Mouse (Mus musculus) embryonic facial prominence, embryonic 10.5 days (tissue): ENCODE measurements around the gene Cnr2. TPM values are rescaled to one million over a fixed set of nuclear protein-coding genes. Genes with fewer than 3 reads are reported as not detected.
A peak's percentile ranks its signal among the peaks of the same experiment; 100 is the strongest.
"Not testable (repeated sequence)": the region's sequence is repeated elsewhere in the genome, so short reads cannot be mapped to it uniquely, and the experiment has no call there.

ENCODE experiments used
- DNase-seq: peaks from one replicate; pipeline ENCODE4 v3.0.0-alpha.2; 2017; ENCODE audit warnings: low spot score
- H3K27ac ChIP-seq: fragments of 300-500 bp; sonication (generic); replicated peaks from 2 replicates; pipeline ENCODE4 v1.5.1; 2016; ENCODE audit warnings: mild to moderate bottlenecking
- H3K27me3 ChIP-seq: fragments of 300-500 bp; sonication (generic); replicated peaks from 2 replicates; pipeline ENCODE4 v1.6.1; 2016; ENCODE audit warnings: low read depth, mild to moderate bottlenecking; ENCODE audit not compliant: poor library complexity, severe bottlenecking
- H3K36me3 ChIP-seq: fragments of 300-500 bp; sonication (generic); replicated peaks from 2 replicates; pipeline ENCODE4 v1.6.1; 2016; ENCODE audit warnings: mild to moderate bottlenecking, moderate library complexity
- H3K4me1 ChIP-seq: fragments of 300-500 bp; sonication (generic); 2 replicates; pipeline ENCODE4 v1.6.1; 2016
- H3K4me3 ChIP-seq: fragments of 300-500 bp; sonication (generic); 2 replicates; pipeline ENCODE4 v1.5.1; 2016; ENCODE audit warnings: mild to moderate bottlenecking, moderate library complexity
- H3K9me3 ChIP-seq: fragments of 300-500 bp; sonication (generic); 2 replicates; pipeline ENCODE4 v1.6.1; 2016; ENCODE audit warnings: mild to moderate bottlenecking
- WGBS: fragments of 180-500 bp; shearing (Covaris S2); methylation state at CpG from one replicate; pipeline ENCODE4 v1.1.7; 2016; 5-methylcytosine and 5-hydroxymethylcytosine counted together
- polyA plus RNA-seq: library from polyadenylated mRNA; unstranded; fragments of >200 nt; fragmentation: Nextera tagmentation; extraction: Ambion mirVana; gene quantifications from 2 replicates; pipeline ENCODE4 v1.2.1, GENCODE M21; 2016

Cnr2 gene
- polyA plus RNA-seq, 1 experiment from 2014 or later, result 0.15 TPM

DNA sequence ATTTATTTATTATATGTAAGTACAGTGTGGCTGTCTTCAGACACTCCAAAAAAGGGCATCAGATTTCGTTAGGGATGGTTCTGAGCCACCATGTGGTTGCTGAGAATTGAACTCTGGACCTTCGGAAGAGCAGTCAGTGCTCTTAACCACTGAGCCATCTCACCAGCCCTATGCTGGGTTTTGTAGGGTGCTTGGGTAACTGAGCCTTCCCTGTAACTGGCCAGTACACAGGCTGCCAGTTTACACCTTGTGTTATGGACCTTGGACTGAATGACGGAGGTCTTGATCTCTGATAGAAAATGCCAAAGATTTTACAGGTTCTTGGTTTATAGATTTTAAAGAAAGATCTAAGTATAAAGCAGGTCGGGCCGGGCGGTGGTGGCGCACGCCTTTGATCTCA is 35.0 kb downstream of the Cnr2 start:
- peaks cover 4% of the 10 kb centered on the region for H3K4me1 ChIP-seq
- peaks cover 51% of the 10 kb centered on the region for H3K36me3 ChIP-seq
- 93% methylated on average over 8 of the region's 8 CpGs for WGBS
- H3K9me3 ChIP-seq, result no peaks in the 10 kb centered on the region
- H3K27me3 ChIP-seq, result no peaks in the 10 kb centered on the region
- H3K4me3 ChIP-seq, result no peak overlapping the region
- no peak for DNase-seq
- no peak overlapping the region for H3K27ac ChIP-seq

DNA sequence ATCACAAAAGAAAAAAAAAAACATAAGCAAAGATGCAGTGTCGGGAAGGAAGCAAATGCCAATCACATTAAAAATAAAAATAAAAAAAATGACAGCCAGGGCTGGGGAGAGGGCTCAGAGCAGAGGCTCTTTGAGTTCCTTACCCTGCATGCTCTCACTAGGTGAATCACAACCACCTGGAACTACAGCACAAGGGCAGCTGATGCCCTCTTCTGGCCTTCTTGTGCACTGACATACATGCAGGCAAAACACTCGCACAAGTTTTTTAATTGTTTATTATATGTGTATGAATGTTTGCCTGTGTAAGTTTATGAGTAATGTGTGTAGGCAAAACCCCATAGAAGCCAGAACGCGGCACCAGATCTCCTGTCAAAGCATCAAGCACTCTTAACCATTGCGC is 36.6 kb downstream of the Cnr2 start:
- Histone ChIP-seq H3K36me3 (peaks cover 38% of the 10 kb centered on the region), H3K9me3 (no peaks in the 10 kb centered on the region), H3K4me3 (no peak overlapping the region), H3K4me1 (peaks cover 7% of the 10 kb centered on the region), H3K27me3 (no peaks in the 10 kb centered on the region), H3K27ac (no peak overlapping the region)
- DNase-seq, result peak; percentile 32
- 68% methylated on average over 5 of the region's 5 CpGs for WGBS

DNA sequence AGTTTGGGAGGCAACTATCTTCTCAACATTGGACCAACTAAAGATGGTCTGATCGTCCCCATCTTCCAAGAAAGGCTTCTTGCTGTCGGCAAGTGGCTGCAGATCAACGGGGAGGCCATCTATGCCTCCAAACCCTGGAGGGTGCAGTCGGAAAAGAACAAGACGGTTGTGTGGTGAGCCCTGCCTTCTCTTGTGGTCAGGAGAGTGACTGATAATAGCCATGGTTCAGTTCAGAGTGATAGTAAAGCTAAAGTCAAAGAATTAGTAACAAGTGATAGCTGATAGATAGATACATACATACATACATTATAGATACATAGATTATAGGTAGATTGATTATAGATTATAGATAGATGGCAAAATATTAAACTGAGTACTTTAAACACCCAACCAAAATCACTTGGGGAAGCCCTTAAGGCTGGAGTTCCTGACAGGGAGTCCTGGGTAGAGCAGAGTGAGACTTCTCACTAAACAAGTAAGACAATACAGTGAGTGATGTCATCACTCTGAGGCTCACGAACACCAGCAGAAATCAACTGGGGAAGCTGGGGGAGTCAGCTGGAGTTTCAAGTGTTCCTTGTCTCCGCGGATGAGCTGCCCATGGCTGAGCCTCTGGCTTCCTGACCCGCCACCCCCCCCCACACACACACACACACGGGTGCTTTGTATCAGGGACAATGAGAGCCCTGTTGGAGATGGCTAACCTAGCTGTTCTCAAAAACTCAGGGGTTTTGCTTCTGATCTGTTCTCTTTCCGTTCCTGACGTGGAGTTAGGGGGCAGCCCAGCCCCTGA is 39.7 kb downstream of the Cnr2 start:
- peak; percentile 40 for DNase-seq
- peaks cover 7% of the 10 kb centered on the region for H3K4me1 ChIP-seq
- peak overlapping the region; percentile 41 for H3K27ac ChIP-seq
- 44% methylated on average over 12 of the region's 12 CpGs for WGBS
- no peaks in the 10 kb centered on the region for H3K27me3 ChIP-seq
- H3K9me3 ChIP-seq, result no peaks in the 10 kb centered on the region
- H3K36me3 ChIP-seq, result peaks cover 56% of the 10 kb centered on the region
- H3K4me3 ChIP-seq, result 0 out of 2 replicates have a peak overlapping the region, but pooled peaks have one; percentile 0

DNA sequence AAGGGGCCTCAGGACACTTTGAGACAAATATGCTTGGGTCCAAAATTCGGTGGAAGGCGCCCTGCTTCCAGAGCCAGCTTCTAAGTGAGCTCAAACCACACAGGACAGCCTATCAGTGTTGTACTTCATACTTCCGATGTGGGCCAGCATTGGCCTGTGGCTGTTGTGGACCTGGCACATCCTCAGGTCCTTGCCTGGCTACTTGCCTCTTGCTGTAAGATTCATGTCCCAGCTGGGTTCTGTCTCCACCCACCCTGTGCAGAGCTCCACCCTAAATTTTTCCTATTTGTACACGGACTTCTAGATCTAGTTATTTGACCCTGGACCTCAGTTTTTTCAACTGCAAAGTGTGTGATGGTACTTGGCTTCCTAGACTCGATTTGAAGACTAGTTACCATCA is 40.3 kb downstream of the Cnr2 start:
- H3K27ac ChIP-seq, result peak overlapping the region; percentile 41

DNA sequence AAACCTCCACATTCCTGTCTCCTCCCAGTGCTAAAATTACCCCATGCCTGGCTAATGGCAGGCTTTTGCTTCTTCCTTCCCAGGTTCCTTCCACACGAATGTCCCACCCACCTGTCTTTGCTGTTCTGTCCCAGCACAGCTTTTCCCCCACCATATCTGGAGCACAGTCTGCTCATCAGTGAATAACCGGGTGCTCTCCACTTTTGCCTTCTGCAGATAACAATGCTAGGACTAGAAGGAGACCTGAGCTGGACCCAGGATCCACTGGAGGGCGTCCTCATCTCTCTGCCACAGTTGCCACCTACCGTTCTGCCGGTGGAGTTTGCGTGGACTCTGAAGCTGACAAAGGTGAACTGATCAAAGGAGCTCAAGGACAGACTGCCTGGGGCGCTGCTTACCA is 43.7 kb downstream of the Cnr2 start:
- H3K27me3 ChIP-seq, result no peaks in the 10 kb centered on the region
- peaks cover 7% of the 10 kb centered on the region for H3K4me1 ChIP-seq
- H3K4me3 ChIP-seq, result no peak overlapping the region
- no peak for DNase-seq
- H3K9me3 ChIP-seq, result no peaks in the 10 kb centered on the region
- H3K36me3 ChIP-seq, result peaks cover 43% of the 10 kb centered on the region
- WGBS, result 81% methylated on average over 7 of the region's 7 CpGs
- no peak overlapping the region for H3K27ac ChIP-seq

More for the DNA sequence above, 40.3 kb downstream of the Cnr2 start:
- 61% methylated on average over 5 of the region's 5 CpGs for WGBS
- peaks cover 7% of the 10 kb centered on the region for H3K4me1 ChIP-seq
- peaks cover 58% of the 10 kb centered on the region for H3K36me3 ChIP-seq
- no peak for DNase-seq
- no peaks in the 10 kb centered on the region for H3K27me3 ChIP-seq
- no peaks in the 10 kb centered on the region for H3K9me3 ChIP-seq
- H3K4me3 ChIP-seq, result 0 out of 2 replicates have a peak overlapping the region, but pooled peaks have one; percentile 0

DNA sequence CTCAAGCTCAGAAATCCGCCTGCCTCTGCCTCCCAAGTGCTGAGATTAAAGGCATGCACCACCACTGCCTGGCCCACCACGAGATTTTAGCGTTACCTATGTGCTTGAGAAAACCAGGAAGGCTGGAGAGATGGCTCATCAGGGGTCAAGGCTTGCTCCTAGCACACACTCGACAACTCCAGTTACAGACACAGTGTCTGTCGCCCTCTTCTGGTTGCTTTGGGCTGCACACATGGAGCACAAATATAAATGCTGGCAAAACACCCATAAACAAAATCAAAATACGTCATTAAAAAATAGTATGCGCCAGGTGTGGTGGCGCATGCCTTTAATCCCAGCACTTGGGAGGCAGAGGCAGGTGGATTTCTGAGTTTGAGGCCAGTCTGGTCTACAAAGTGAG is 45.8 kb downstream of the Cnr2 start:
- not testable (repeated sequence) for H3K27ac ChIP-seq, DNase-seq, H3K27me3 ChIP-seq, H3K4me3 ChIP-seq, H3K9me3 ChIP-seq, H3K4me1 ChIP-seq
- WGBS, result 82% methylated on average over 8 of the region's 8 CpGs
- peaks cover 33% of the 10 kb centered on the region for H3K36me3 ChIP-seq

DNA sequence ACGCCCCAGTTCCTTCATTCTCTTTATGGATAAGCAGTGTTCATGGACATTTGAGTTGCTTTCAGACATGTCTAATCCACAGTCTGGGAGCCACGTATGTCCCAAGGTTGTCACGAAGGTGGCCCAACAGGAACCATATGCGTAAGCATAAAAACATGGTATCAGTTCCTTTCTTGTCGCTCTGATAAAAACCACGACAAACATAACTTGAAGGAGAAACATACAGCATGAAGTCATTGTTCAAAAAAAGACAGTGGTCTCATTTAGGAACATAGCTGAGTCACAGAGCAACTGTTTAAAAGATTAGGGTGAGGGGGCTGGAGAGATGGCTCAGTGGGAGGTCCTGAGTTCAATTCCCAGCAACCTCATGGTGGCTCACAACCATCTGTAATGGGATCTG is 47.0 kb downstream of the Cnr2 start:
- no peak for DNase-seq
- H3K27ac ChIP-seq, result no peak overlapping the region
- peaks cover 14% of the 10 kb centered on the region for H3K4me1 ChIP-seq
- no peak overlapping the region for H3K4me3 ChIP-seq
- peaks cover 28% of the 10 kb centered on the region for H3K36me3 ChIP-seq
- WGBS, result 88% methylated on average over 6 of the region's 6 CpGs
- H3K27me3 ChIP-seq, result no peaks in the 10 kb centered on the region
- H3K9me3 ChIP-seq, result no peaks in the 10 kb centered on the region

DNA sequence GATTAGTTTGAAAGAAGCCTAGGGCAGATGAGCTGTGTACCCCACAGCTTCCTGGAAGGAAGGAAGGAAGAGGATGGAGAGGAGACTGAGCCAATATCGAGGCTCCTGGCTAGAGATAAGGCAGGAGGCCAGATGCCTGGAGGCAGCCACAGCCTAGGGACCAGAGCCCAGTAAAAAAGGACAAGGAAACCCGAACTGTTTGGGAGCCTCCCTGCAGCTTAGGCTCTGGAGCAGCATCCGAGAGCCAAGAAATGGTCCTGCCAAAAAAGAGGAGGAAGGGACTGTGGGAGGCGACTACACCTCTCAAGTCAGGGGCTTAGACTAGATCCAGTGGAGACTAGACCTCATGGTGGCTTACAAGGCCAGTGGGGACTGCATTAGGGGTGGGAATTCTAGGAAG is 48.2 kb downstream of the Cnr2 start:
- H3K4me1 ChIP-seq, result peaks cover 19% of the 10 kb centered on the region
- WGBS, result 63% methylated on average over 4 of the region's 4 CpGs
- no peak overlapping the region for H3K4me3 ChIP-seq
- peaks cover 24% of the 10 kb centered on the region for H3K36me3 ChIP-seq
- no peak overlapping the region for H3K27ac ChIP-seq
- DNase-seq, result no peak
- no peaks in the 10 kb centered on the region for H3K9me3 ChIP-seq
- no peaks in the 10 kb centered on the region for H3K27me3 ChIP-seq

DNA sequence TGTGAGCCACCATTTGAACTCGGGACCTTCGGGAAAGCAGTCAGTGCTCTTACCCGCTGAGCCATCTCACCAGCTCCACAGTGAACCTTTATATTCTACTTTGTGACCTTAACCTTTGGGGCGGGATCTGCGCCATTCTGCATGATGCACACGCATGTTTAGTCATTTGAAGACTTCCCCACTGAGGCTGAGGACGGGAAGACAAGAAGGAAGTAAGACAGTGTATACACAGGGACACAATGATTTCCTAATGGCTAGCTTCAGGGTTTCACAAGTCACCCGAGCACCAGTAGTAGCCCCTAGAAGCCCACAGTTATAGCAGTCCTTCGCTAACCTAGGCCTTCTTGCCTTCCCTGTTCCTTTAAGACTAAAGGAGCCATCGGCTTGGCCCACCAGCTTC is 50.5 kb downstream of the Cnr2 start:
- Histone ChIP-seq H3K36me3 (peaks cover 13% of the 10 kb centered on the region), H3K9me3 (no peaks in the 10 kb centered on the region), H3K27me3 (no peaks in the 10 kb centered on the region), H3K4me1 (peaks cover 19% of the 10 kb centered on the region), H3K4me3 (peak overlapping the region; percentile 76), H3K27ac (peak overlapping the region; percentile 70; the same call in 1 of the 2 replicates)
- 77% methylated on average over 10 of the region's 10 CpGs for WGBS
- no peak for DNase-seq

DNA sequence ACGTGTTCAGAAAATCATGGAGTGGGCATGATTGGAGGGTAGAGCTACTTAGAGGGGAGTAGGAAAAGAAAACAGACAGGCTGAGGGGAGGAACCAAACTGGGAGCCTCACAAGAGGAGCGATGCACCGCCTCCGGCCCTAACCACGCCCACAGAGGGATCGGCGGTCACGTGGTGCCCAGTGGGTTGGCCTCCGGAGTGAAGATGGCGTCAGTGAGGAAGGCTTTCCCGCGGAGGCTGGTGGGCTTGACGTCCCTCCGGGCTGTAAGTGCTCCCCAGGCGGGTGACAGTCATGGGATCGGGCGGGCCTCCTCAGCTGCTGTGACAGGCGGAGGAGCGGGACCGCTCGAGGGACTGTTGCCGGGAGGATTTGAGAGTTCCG is 51.1 kb downstream of the Cnr2 start, which contains the start of gene Hmgcl:
Gene Hmgcl, plus strand, starts transcription at position 171 of the 381 bp plus-strand sequence.
- peak within 1 kb of the TSS; percentile 70 for H3K27ac ChIP-seq
- H3K4me1 ChIP-seq, result peaks cover 19% of the 10 kb centered on the region
- peak within 1 kb of the TSS; percentile 76 for H3K4me3 ChIP-seq
- under 1% methylated on average over 23 of the region's 23 CpGs for WGBS
- DNase-seq, result peak; percentile 94
- H3K9me3 ChIP-seq, result 0 out of 2 replicates have a peak, but pooled peaks cover under 1% of the 10 kb centered on the region
- no peaks in the 10 kb centered on the region for H3K27me3 ChIP-seq
- H3K36me3 ChIP-seq, result peaks cover 13% of the 10 kb centered on the region

DNA sequence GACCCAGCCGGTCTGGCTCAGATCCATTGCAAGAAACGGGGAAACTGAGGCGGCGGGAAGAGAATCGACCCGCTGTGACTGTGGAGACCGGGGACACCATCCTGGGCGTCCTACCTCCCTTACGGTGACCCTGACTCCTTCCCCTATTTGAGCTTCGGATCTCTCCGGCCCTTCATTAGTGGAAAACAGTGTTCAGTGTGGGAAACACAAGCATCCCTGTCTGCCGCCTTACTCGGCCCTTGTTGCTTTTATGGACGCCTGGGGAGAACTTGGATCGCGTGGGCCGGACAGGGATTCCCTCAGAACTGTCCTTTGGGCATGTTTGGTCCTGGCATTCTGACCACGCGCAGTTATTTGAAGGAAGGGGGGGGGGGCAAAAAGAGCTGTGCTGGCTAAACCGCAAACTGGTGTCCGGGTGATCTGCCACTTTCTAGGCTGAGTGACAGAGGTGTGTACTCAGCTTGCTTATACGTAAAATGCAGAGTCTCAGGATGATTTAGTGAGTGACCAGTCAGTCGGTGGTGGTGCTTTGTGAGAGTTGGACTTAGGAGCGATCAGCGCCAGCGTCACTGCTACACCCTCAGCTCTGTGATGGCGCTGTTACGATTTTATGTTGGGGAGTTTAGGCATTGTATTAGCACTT is 51.6 kb downstream of the Cnr2 start:
- H3K36me3 ChIP-seq, result peaks cover 17% of the 10 kb centered on the region
- 2% methylated on average over 28 of the region's 28 CpGs for WGBS
- H3K4me1 ChIP-seq, result peaks cover 19% of the 10 kb centered on the region
- DNase-seq, result peak; percentile 30
- peak overlapping the region; percentile 70 for H3K27ac ChIP-seq
- peaks cover 6% of the 10 kb centered on the region; the same call in 1 of the 2 replicates for H3K9me3 ChIP-seq
- no peaks in the 10 kb centered on the region for H3K27me3 ChIP-seq
- peak overlapping the region; percentile 76 for H3K4me3 ChIP-seq

DNA sequence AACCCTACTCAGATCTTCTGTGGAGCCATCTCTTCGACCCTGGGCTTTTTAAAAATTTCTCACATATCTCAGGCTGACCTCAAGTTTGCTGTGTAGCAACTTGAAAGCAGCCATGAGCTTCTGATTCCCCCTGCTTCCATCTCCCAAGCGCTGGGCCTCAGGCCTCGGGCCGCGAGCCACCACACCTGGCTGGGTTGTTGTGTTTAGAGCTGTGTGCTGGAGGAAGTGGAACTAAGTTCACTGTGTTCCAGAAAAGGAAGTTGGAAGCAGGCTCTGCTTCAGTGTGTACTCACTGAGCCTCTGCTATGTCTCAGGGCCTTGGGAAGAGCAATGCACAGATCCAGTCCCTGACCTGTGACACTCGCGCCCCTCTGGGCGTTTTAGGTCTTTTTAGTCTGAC is 52.9 kb downstream of the Cnr2 start:
- Histone ChIP-seq H3K27me3 (no peaks in the 10 kb centered on the region), H3K4me1 (peaks cover 19% of the 10 kb centered on the region), H3K9me3 (peaks cover 6% of the 10 kb centered on the region; the same call in 1 of the 2 replicates), H3K27ac (no peak overlapping the region), H3K36me3 (peaks cover 31% of the 10 kb centered on the region), H3K4me3 (no peak overlapping the region)
- WGBS, result 94% methylated on average over 8 of the region's 8 CpGs
- DNase-seq, result no peak

DNA sequence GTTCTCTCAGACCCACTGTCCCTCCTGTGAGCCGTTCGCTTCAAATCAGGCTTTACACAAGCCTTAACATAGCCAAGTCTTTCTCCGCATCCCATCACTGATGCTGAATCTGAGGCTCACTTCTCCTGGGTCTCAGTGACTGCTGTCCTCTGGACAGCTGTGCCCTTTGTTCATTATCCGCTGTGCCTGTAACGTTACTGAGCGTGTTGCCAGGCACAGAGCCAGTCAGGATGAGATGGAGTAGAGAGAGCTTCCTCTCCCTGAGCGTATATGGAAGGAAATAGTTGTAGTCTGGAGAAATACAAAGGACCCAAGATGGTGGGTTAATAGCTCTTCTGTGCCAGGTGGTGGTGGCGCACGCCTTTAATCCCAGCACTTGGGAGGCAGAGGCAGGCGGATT is 54.3 kb downstream of the Cnr2 start:
- Histone ChIP-seq H3K36me3 (peaks cover 33% of the 10 kb centered on the region), H3K4me3 (no peak overlapping the region), H3K9me3 (peaks cover 6% of the 10 kb centered on the region; the same call in 1 of the 2 replicates), H3K4me1 (peaks cover 19% of the 10 kb centered on the region), H3K27me3 (no peaks in the 10 kb centered on the region), H3K27ac (no peak overlapping the region)
- 88% methylated on average over 10 of the region's 10 CpGs for WGBS
- DNase-seq, result no peak
